ENCODE assay signal across 22 mouse cellular contexts in genomic region chr13:57889708-57890107, GRCm38 (mm10). TPM values are rescaled to one million over a fixed set of nuclear protein-coding genes. Genes with fewer than 3 reads are reported as not detected.
DNase-seq lines count a peak whose midpoint lies in the region; ATAC-seq and TF ChIP-seq lines count a peak whose summit lies in the region.
"Had no signal": no experiment of that assay in that cellular context is flagged by ENCODE, and none has a peak within 500 bp of the region (broad histone marks: within the 10 kb centered on the region; RNA-seq: fewer than 3 reads in every experiment).

No protein-coding gene starts in this region.

- H3K4me3 ChIP-seq in forebrain, postnatal 0 days (ENCODE audit: low read depth, low read length) = no peak overlapping the region
- H3K4me3 ChIP-seq in forebrain, embryonic 10.5 days = no peak overlapping the region
- no peak overlapping the region for H3K4me3 ChIP-seq in hindbrain, embryonic 11.5 days (ENCODE audit: low read depth, low read length)
- no peak overlapping the region for H3K4me3 ChIP-seq in hindbrain, postnatal 0 days (ENCODE audit: low read length)
- H3K4me3 ChIP-seq in stomach, embryonic 16.5 days (replicated peaks; ENCODE audit: low read length) = no peak overlapping the region
- no peak overlapping the region for H3K4me3 ChIP-seq in stomach, postnatal 0 days (ENCODE audit: low read depth, low read length)
- H3K4me3 ChIP-seq in myocyte = no peak overlapping the region
- H3K4me3 ChIP-seq: embryonic facial prominence, embryonic 13.5 days; forebrain, embryonic 15.5 days; heart, embryonic 15.5 days had no signal

- TF ChIP-seq CTCF in forebrain, postnatal 0 days (IDR thresholded peaks at IDR 0.05; ENCODE audit: low read depth) = no peak
- TF ChIP-seq CTCF in hindbrain, postnatal 0 days (IDR thresholded peaks at IDR 0.05; ENCODE audit: low read depth) = no peak
- no peak for TF ChIP-seq CTCF in stomach, postnatal 0 days (IDR thresholded peaks at IDR 0.05; ENCODE audit: low read depth)

- no peaks in the 10 kb centered on the region for H3K79me2 ChIP-seq in myocyte (ENCODE audit: control insufficient read depth, insufficient read depth)

- no peaks in the 10 kb centered on the region for H3K27me3 ChIP-seq in forebrain, postnatal 0 days (ENCODE audit: insufficient read depth, low read length)
- H3K27me3 ChIP-seq in forebrain, embryonic 10.5 days (ENCODE audit: poor library complexity, severe bottlenecking) = peaks cover 8% of the 10 kb centered on the region; the same call in 1 of the 2 replicates
- no peaks in the 10 kb centered on the region for H3K27me3 ChIP-seq in hindbrain, embryonic 11.5 days (ENCODE audit: control insufficient read depth, insufficient read depth, low read length)
- no peaks in the 10 kb centered on the region for H3K27me3 ChIP-seq in hindbrain, postnatal 0 days (ENCODE audit: insufficient read depth, low read length)
- no peaks in the 10 kb centered on the region for H3K27me3 ChIP-seq in stomach, embryonic 16.5 days (ENCODE audit: control insufficient read depth, insufficient read depth, low read length)
- no peaks in the 10 kb centered on the region for H3K27me3 ChIP-seq in stomach, postnatal 0 days (ENCODE audit: control insufficient read depth, insufficient read depth, low read length)
- no peaks in the 10 kb centered on the region for H3K27me3 ChIP-seq in myocyte (ENCODE audit: control insufficient read depth, insufficient read depth, insufficient read length)
- H3K27me3 ChIP-seq: embryonic facial prominence, embryonic 13.5 days; forebrain, embryonic 15.5 days had no signal

- no peak for DNase-seq in forebrain, postnatal 0 days
- DNase-seq in forebrain, embryonic 10.5 days (ENCODE audit: extremely low spot score, low spot score) = no peak
- no peak for DNase-seq in hindbrain, embryonic 11.5 days (ENCODE audit: low spot score)
- DNase-seq in hindbrain, postnatal 0 days (ENCODE audit: low spot score) = no peak
- DNase-seq in stomach, postnatal 0 days (ENCODE audit: low spot score) = no peak
- DNase-seq in spleen, postnatal 14 days (ENCODE audit: low spot score in 2 of 2) = no peak
- DNase-seq: adrenal gland, postnatal 36 days; cerebellum, postnatal 36 days; gastrocnemius, postnatal 10 days; kidney, adult 8-10 months; left cerebral cortex, postnatal 4 days; right cerebral cortex, postnatal 4 days; thymus, adult 2 months had no signal

- ATAC-seq in forebrain, postnatal 0 days = no peak
- no peak for ATAC-seq in hindbrain, embryonic 11.5 days (ENCODE audit: low FRiP score)
- ATAC-seq in hindbrain, postnatal 0 days = no peak
- ATAC-seq in stomach, embryonic 16.5 days (ENCODE audit: insufficient read depth, low FRiP score) = no peak
- no peak for ATAC-seq in stomach, postnatal 0 days (ENCODE audit: low FRiP score, low TSS enrichment)
- ATAC-seq: forebrain, embryonic 15.5 days; lung, postnatal 0 days; Patski had no signal

- H3K27ac ChIP-seq in forebrain, postnatal 0 days (ENCODE audit: low read depth, low read length) = no peak overlapping the region
- no peak overlapping the region for H3K27ac ChIP-seq in forebrain, embryonic 10.5 days
- H3K27ac ChIP-seq in hindbrain, embryonic 11.5 days (ENCODE audit: low read depth, low read length) = 0 out of 2 replicates have a peak overlapping the region, but pooled peaks have one; percentile 27
- no peak overlapping the region for H3K27ac ChIP-seq in hindbrain, postnatal 0 days
- H3K27ac ChIP-seq in stomach, embryonic 16.5 days (ENCODE audit: low read length) = no peak overlapping the region
- H3K27ac ChIP-seq in stomach, postnatal 0 days (replicated peaks) = no peak overlapping the region
- H3K27ac ChIP-seq: embryonic facial prominence, embryonic 13.5 days; forebrain, embryonic 15.5 days; heart, embryonic 15.5 days; liver, embryonic 14.5 days had no signal

- no peak overlapping the region for H3K9ac ChIP-seq in forebrain, postnatal 0 days
- no peak overlapping the region for H3K9ac ChIP-seq in hindbrain, embryonic 11.5 days (ENCODE audit: low read depth, low read length)
- no peak overlapping the region for H3K9ac ChIP-seq in hindbrain, postnatal 0 days (replicated peaks; ENCODE audit: low read length)
- no peak overlapping the region for H3K9ac ChIP-seq in stomach, embryonic 16.5 days (ENCODE audit: low read length)
- H3K9ac ChIP-seq in stomach, postnatal 0 days (ENCODE audit: low read length) = no peak overlapping the region
- H3K9ac ChIP-seq: embryonic facial prominence, embryonic 13.5 days; forebrain, embryonic 15.5 days; heart, embryonic 15.5 days; liver, embryonic 14.5 days had no signal

- H3K9me3 ChIP-seq in forebrain, postnatal 0 days (ENCODE audit: low read length) = no peaks in the 10 kb centered on the region
- no peaks in the 10 kb centered on the region for H3K9me3 ChIP-seq in forebrain, embryonic 10.5 days
- H3K9me3 ChIP-seq in hindbrain, embryonic 11.5 days (ENCODE audit: control insufficient read depth, low read length) = no peaks in the 10 kb centered on the region
- H3K9me3 ChIP-seq in hindbrain, postnatal 0 days (ENCODE audit: low read length) = no peaks in the 10 kb centered on the region
- H3K9me3 ChIP-seq in stomach, embryonic 16.5 days (replicated peaks; ENCODE audit: control insufficient read depth, low read length) = no peaks in the 10 kb centered on the region
- no peaks in the 10 kb centered on the region for H3K9me3 ChIP-seq in stomach, postnatal 0 days (ENCODE audit: control insufficient read depth, low read length)
- H3K9me3 ChIP-seq: embryonic facial prominence, embryonic 13.5 days; forebrain, embryonic 15.5 days; heart, embryonic 15.5 days had no signal

- 60% methylated on average over 9 of the region's 9 CpGs for WGBS in forebrain, postnatal 0 days
- whole genome bisulfite sequencing in forebrain, embryonic 10.5 days = 87% methylated on average over 9 of the region's 9 CpGs
- WGBS in hindbrain, embryonic 11.5 days = 71% methylated on average over 9 of the region's 9 CpGs
- 47% methylated on average over 9 of the region's 9 CpGs for WGBS in hindbrain, postnatal 0 days
- WGBS in stomach, embryonic 16.5 days = 48% methylated on average over 9 of the region's 9 CpGs
- WGBS in stomach, postnatal 0 days = 38% methylated on average over 9 of the region's 9 CpGs

- no peaks in the 10 kb centered on the region for H3K36me3 ChIP-seq in forebrain, postnatal 0 days (ENCODE audit: insufficient read depth)
- no peaks in the 10 kb centered on the region for H3K36me3 ChIP-seq in forebrain, embryonic 10.5 days (replicated peaks)
- H3K36me3 ChIP-seq in hindbrain, embryonic 11.5 days (ENCODE audit: control insufficient read depth, insufficient read depth, low read length) = no peaks in the 10 kb centered on the region
- no peaks in the 10 kb centered on the region for H3K36me3 ChIP-seq in hindbrain, postnatal 0 days (ENCODE audit: insufficient read depth, low read length)
- no peaks in the 10 kb centered on the region for H3K36me3 ChIP-seq in stomach, embryonic 16.5 days (ENCODE audit: control insufficient read depth, insufficient read depth, low read length)
- H3K36me3 ChIP-seq in stomach, postnatal 0 days (ENCODE audit: control insufficient read depth, insufficient read depth, low read length) = no peaks in the 10 kb centered on the region
- no peaks in the 10 kb centered on the region for H3K36me3 ChIP-seq in myocyte (ENCODE audit: control insufficient read depth, insufficient read depth)
- H3K36me3 ChIP-seq: embryonic facial prominence, embryonic 13.5 days; forebrain, embryonic 15.5 days; heart, embryonic 15.5 days had no signal

- H3ac ChIP-seq in myocyte (ENCODE audit: control insufficient read depth, insufficient read length) = no peak overlapping the region

- H3K4me1 ChIP-seq in forebrain, postnatal 0 days (ENCODE audit: insufficient read depth) = no peaks in the 10 kb centered on the region; the same call in 1 of the 2 replicates
- peaks cover 18% of the 10 kb centered on the region for H3K4me1 ChIP-seq in forebrain, embryonic 10.5 days
- no peaks in the 10 kb centered on the region; the same call in 1 of the 2 replicates for H3K4me1 ChIP-seq in hindbrain, embryonic 11.5 days (replicated peaks; ENCODE audit: control insufficient read depth, insufficient read depth, low read length)
- H3K4me1 ChIP-seq in hindbrain, postnatal 0 days (ENCODE audit: insufficient read depth, low read length) = no peaks in the 10 kb centered on the region
- peaks cover 9% of the 10 kb centered on the region for H3K4me1 ChIP-seq in stomach, embryonic 16.5 days (ENCODE audit: control insufficient read depth, insufficient read depth, low read length)
- H3K4me1 ChIP-seq in stomach, postnatal 0 days (replicated peaks; ENCODE audit: control insufficient read depth, insufficient read depth) = no peaks in the 10 kb centered on the region

- peak overlapping the region; percentile 13; the same call in 1 of the 2 replicates for H3K4me2 ChIP-seq in forebrain, postnatal 0 days (ENCODE audit: low read depth)
- no peak overlapping the region for H3K4me2 ChIP-seq in hindbrain, embryonic 11.5 days (replicated peaks; ENCODE audit: low read depth, low read length)
- H3K4me2 ChIP-seq in hindbrain, postnatal 0 days (ENCODE audit: low read depth, low read length) = no peak overlapping the region
- H3K4me2 ChIP-seq in stomach, embryonic 16.5 days (ENCODE audit: low read depth, low read length) = peak overlapping the region; percentile 19; the same call in 1 of the 2 replicates
- H3K4me2 ChIP-seq in stomach, postnatal 0 days (replicated peaks; ENCODE audit: low read depth) = no peak overlapping the region; the same call in 1 of the 2 replicates
- H3K4me2 ChIP-seq in myocyte (ENCODE audit: low read depth) = peak overlapping the region; percentile 66
- H3K4me2 ChIP-seq: embryonic facial prominence, embryonic 13.5 days; forebrain, embryonic 15.5 days; heart, embryonic 15.5 days had no signal

- no peak for TF ChIP-seq EP300 in stomach, postnatal 0 days (optimal IDR thresholded peaks at IDR 0.05)

- TF ChIP-seq POLR2A in myocyte (IDR thresholded peaks at IDR 0.05; ENCODE audit: insufficient read length, low read depth) = no peak

TF ChIP-seq in myocyte, 11 proteins besides CTCF, POLR2A, EP300 and RAD21 (continues in another document):
- TF ChIP-seq MAX (IDR thresholded peaks at IDR 0.05; ENCODE audit: low read depth) (no peak), E2F4 (IDR thresholded peaks at IDR 0.05; ENCODE audit: insufficient read depth) (no peak), POLR2AphosphoS2 (IDR thresholded peaks at IDR 0.05; ENCODE audit: insufficient read length, low read depth) (no peak), USF1 (IDR thresholded peaks at IDR 0.05; ENCODE audit: low read depth) (no peak)

RNA-seq across cellular contexts. Expression of gene Spock1, which starts 18.4 kb away (rescaled TPM):
- total RNA-seq in forebrain, postnatal 0 days (2014; rRNA removed) = 46.5 and 69.4 TPM in 2 replicates
- polyA plus RNA-seq in forebrain, postnatal 0 days (2015; fragmentation: Nextera tagmentation; extraction: Ambion mirVana) = 60.5 and 64.6 TPM in 2 replicates
- polyA plus RNA-seq in forebrain, embryonic 10.5 days (2016; fragmentation: Nextera tagmentation; extraction: Ambion mirVana) = 1.1 and 1.2 TPM in 2 replicates
- polyA plus RNA-seq in hindbrain, embryonic 11.5 days (2014; fragmentation: Nextera tagmentation; extraction: Ambion mirVana) = 17.0 and 19.0 TPM in 2 replicates
- total RNA-seq in hindbrain, postnatal 0 days (2014; rRNA removed) = 101 and 118 TPM in 2 replicates
- polyA plus RNA-seq in hindbrain, postnatal 0 days (2015; fragmentation: Nextera tagmentation; extraction: Ambion mirVana) = 72.1 and 80.3 TPM in 2 replicates
- 2.8 and 2.9 TPM in 2 replicates for polyA plus RNA-seq in stomach, embryonic 16.5 days (2015; fragmentation: Nextera tagmentation; extraction: Ambion mirVana)
- polyA plus RNA-seq in stomach, postnatal 0 days (2015; fragmentation: Nextera tagmentation; extraction: Ambion mirVana) = 1.6 and 1.7 TPM in 2 replicates
- polyA plus RNA-seq in myocyte (2012; fragmentation: generic; extraction: Trizol) = 0.19 TPM
- total RNA-seq: megakaryocyte, adult 5-6 weeks had no signal
- polyA plus RNA-seq: Patski had no signal

Comparison
In these comparisons a context has a peak if more than half of its experiments do, and no peak if none do; other contexts are left out.
1. H3K4me2 ChIP-seq: peak in forebrain, postnatal 0 days (single experiment), stomach, embryonic 16.5 days (single experiment) and myocyte (single experiment); none in hindbrain, embryonic 11.5 days (single experiment), hindbrain, postnatal 0 days (single experiment) and stomach, postnatal 0 days (single experiment).